Mouse (Mus musculus): ENCODE results near the gene Pomc. TPM values are rescaled to one million over a fixed set of nuclear protein-coding genes. Genes with fewer than 3 reads are reported as not detected.

Pomc gene
- 1.6 and 2.4 TPM in 2 replicates for polyA plus RNA-seq (2015; fragmentation: Nextera tagmentation; extraction: Ambion mirVana)

- no peaks in the 10 kb centered on the region for H3K9me3 ChIP-seq (replicated peaks; ENCODE audit: control insufficient read depth, low read length)
- no peak within 1 kb of the TSS for H3K4me2 ChIP-seq (ENCODE audit: low read depth, low read length)
- 23% methylated on average over 22 of the region's 22 CpGs for WGBS
- H3K27me3 ChIP-seq (ENCODE audit: control insufficient read depth, insufficient read depth, low read length), result peaks cover 10% of the 10 kb centered on the region
- H3K4me1 ChIP-seq (ENCODE audit: control insufficient read depth, insufficient read depth, low read length), result no peaks in the 10 kb centered on the region
- no peak within 1 kb of the TSS for H3K9ac ChIP-seq (ENCODE audit: low read length)
- H3K36me3 ChIP-seq (ENCODE audit: control insufficient read depth, insufficient read depth, low read length), result no peaks in the 10 kb centered on the region
- no peak within 1 kb of the TSS for H3K27ac ChIP-seq (ENCODE audit: low read length)
- no peak for ATAC-seq (ENCODE audit: insufficient read depth, low FRiP score)
- no peak within 1 kb of the TSS for H3K4me3 ChIP-seq (replicated peaks; ENCODE audit: low read length)
Observed at GRCm38 (mm10) chr12:3954651-3955050, at the start of gene Pomc. Pomc (plus strand) TSS chr12:3954951.

GRCm38 (mm10) chr12:3905436-3905835 lies 49.3 kb upstream of the Pomc start:
- Histone ChIP-seq H3K9me3 (replicated peaks; ENCODE audit: control insufficient read depth, low read length) (no peaks in the 10 kb centered on the region), H3K27ac (ENCODE audit: low read length) (no peak overlapping the region), H3K4me1 (ENCODE audit: control insufficient read depth, insufficient read depth, low read length) (no peaks in the 10 kb centered on the region), H3K27me3 (ENCODE audit: control insufficient read depth, insufficient read depth, low read length) (no peaks in the 10 kb centered on the region), H3K4me2 (ENCODE audit: low read depth, low read length) (no peak overlapping the region), H3K4me3 (replicated peaks; ENCODE audit: low read length) (no peak overlapping the region), H3K9ac (ENCODE audit: low read length) (no peak overlapping the region), H3K36me3 (ENCODE audit: control insufficient read depth, insufficient read depth, low read length) (peaks cover 44% of the 10 kb centered on the region)
- no peak for ATAC-seq (ENCODE audit: insufficient read depth, low FRiP score)
- WGBS, result 93% methylated on average over 9 of the region's 9 CpGs

GRCm38 (mm10) chr12:3906308-3906707 lies 48.4 kb upstream of the Pomc start:
- no peak overlapping the region for H3K4me3 ChIP-seq (replicated peaks; ENCODE audit: low read length)
- H3K4me1 ChIP-seq (ENCODE audit: control insufficient read depth, insufficient read depth, low read length), result no peaks in the 10 kb centered on the region
- H3K36me3 ChIP-seq (ENCODE audit: control insufficient read depth, insufficient read depth, low read length), result peaks cover 42% of the 10 kb centered on the region
- ATAC-seq (ENCODE audit: insufficient read depth, low FRiP score), result no peak
- H3K4me2 ChIP-seq (ENCODE audit: low read depth, low read length), result no peak overlapping the region
- no peak overlapping the region for H3K27ac ChIP-seq (ENCODE audit: low read length)
- no peak overlapping the region for H3K9ac ChIP-seq (ENCODE audit: low read length)
- H3K9me3 ChIP-seq (replicated peaks; ENCODE audit: control insufficient read depth, low read length), result no peaks in the 10 kb centered on the region
- no peaks in the 10 kb centered on the region for H3K27me3 ChIP-seq (ENCODE audit: control insufficient read depth, insufficient read depth, low read length)

- Histone ChIP-seq H3K27ac (ENCODE audit: low read length) (no peak overlapping the region), H3K36me3 (ENCODE audit: control insufficient read depth, insufficient read depth, low read length) (peaks cover 35% of the 10 kb centered on the region), H3K9ac (ENCODE audit: low read length) (no peak overlapping the region), H3K4me2 (ENCODE audit: low read depth, low read length) (no peak overlapping the region), H3K9me3 (replicated peaks; ENCODE audit: control insufficient read depth, low read length) (no peaks in the 10 kb centered on the region), H3K27me3 (ENCODE audit: control insufficient read depth, insufficient read depth, low read length) (no peaks in the 10 kb centered on the region), H3K4me3 (replicated peaks; ENCODE audit: low read length) (no peak overlapping the region), H3K4me1 (ENCODE audit: control insufficient read depth, insufficient read depth, low read length) (no peaks in the 10 kb centered on the region)
- no peak for ATAC-seq (ENCODE audit: insufficient read depth, low FRiP score)
- 82% methylated on average over 4 of the region's 4 CpGs for whole genome bisulfite sequencing
Observed at GRCm38 (mm10) chr12:3907008-3907407, 47.7 kb upstream of the Pomc start.

GRCm38 (mm10) chr12:3907418-3907817 lies 47.3 kb upstream of the Pomc start:
- H3K9me3 ChIP-seq (replicated peaks; ENCODE audit: control insufficient read depth, low read length), result no peaks in the 10 kb centered on the region
- no peaks in the 10 kb centered on the region for H3K27me3 ChIP-seq (ENCODE audit: control insufficient read depth, insufficient read depth, low read length)
- H3K4me1 ChIP-seq (ENCODE audit: control insufficient read depth, insufficient read depth, low read length), result no peaks in the 10 kb centered on the region
- no peak overlapping the region for H3K9ac ChIP-seq (ENCODE audit: low read length)
- no peak overlapping the region for H3K27ac ChIP-seq (ENCODE audit: low read length)
- 80% methylated on average over 13 of the region's 13 CpGs for WGBS
- H3K4me3 ChIP-seq (replicated peaks; ENCODE audit: low read length), result no peak overlapping the region
- peaks cover 30% of the 10 kb centered on the region for H3K36me3 ChIP-seq (ENCODE audit: control insufficient read depth, insufficient read depth, low read length)
- H3K4me2 ChIP-seq (ENCODE audit: low read depth, low read length), result no peak overlapping the region
- ATAC-seq (ENCODE audit: insufficient read depth, low FRiP score), result no peak

- Histone ChIP-seq H3K27ac (ENCODE audit: low read length) (no peak overlapping the region), H3K4me3 (replicated peaks; ENCODE audit: low read length) (no peak overlapping the region), H3K9me3 (replicated peaks; ENCODE audit: control insufficient read depth, low read length) (no peaks in the 10 kb centered on the region), H3K27me3 (ENCODE audit: control insufficient read depth, insufficient read depth, low read length) (no peaks in the 10 kb centered on the region), H3K9ac (ENCODE audit: low read length) (no peak overlapping the region), H3K36me3 (ENCODE audit: control insufficient read depth, insufficient read depth, low read length) (peaks cover 17% of the 10 kb centered on the region), H3K4me2 (ENCODE audit: low read depth, low read length) (no peak overlapping the region), H3K4me1 (ENCODE audit: control insufficient read depth, insufficient read depth, low read length) (no peaks in the 10 kb centered on the region)
- 66% methylated on average over 10 of the region's 10 CpGs for WGBS
- ATAC-seq (ENCODE audit: insufficient read depth, low FRiP score), result 0 out of 2 replicates have a peak, but pooled peaks have one; percentile 30
Observed at GRCm38 (mm10) chr12:3910466-3911093, 44.2 kb upstream of the Pomc start.

GRCm38 (mm10) chr12:3911831-3912348 lies 42.9 kb upstream of the Pomc start:
- WGBS, result 86% methylated on average over 7 of the region's 7 CpGs
- no peak overlapping the region for H3K9ac ChIP-seq (ENCODE audit: low read length)
- no peak for ATAC-seq (ENCODE audit: insufficient read depth, low FRiP score)
- H3K36me3 ChIP-seq (ENCODE audit: control insufficient read depth, insufficient read depth, low read length), result peaks cover 9% of the 10 kb centered on the region; the same call in 1 of the 2 replicates
- H3K4me2 ChIP-seq (ENCODE audit: low read depth, low read length), result no peak overlapping the region
- H3K4me3 ChIP-seq (replicated peaks; ENCODE audit: low read length), result no peak overlapping the region
- H3K9me3 ChIP-seq (replicated peaks; ENCODE audit: control insufficient read depth, low read length), result no peaks in the 10 kb centered on the region
- no peak overlapping the region for H3K27ac ChIP-seq (ENCODE audit: low read length)
- H3K4me1 ChIP-seq (ENCODE audit: control insufficient read depth, insufficient read depth, low read length), result no peaks in the 10 kb centered on the region
- no peaks in the 10 kb centered on the region for H3K27me3 ChIP-seq (ENCODE audit: control insufficient read depth, insufficient read depth, low read length)

GRCm38 (mm10) chr12:3915852-3916251 lies 38.9 kb upstream of the Pomc start:
- Histone ChIP-seq H3K4me3 (replicated peaks; ENCODE audit: low read length) (no peak overlapping the region), H3K27ac (ENCODE audit: low read length) (no peak overlapping the region), H3K27me3 (ENCODE audit: control insufficient read depth, insufficient read depth, low read length) (no peaks in the 10 kb centered on the region), H3K9ac (ENCODE audit: low read length) (no peak overlapping the region), H3K4me1 (ENCODE audit: control insufficient read depth, insufficient read depth, low read length) (peaks cover 6% of the 10 kb centered on the region), H3K4me2 (ENCODE audit: low read depth, low read length) (no peak overlapping the region), H3K36me3 (ENCODE audit: control insufficient read depth, insufficient read depth, low read length) (no peaks in the 10 kb centered on the region), H3K9me3 (replicated peaks; ENCODE audit: control insufficient read depth, low read length) (no peaks in the 10 kb centered on the region)
- 77% methylated on average over 3 of the region's 3 CpGs for WGBS
- no peak for ATAC-seq (ENCODE audit: insufficient read depth, low FRiP score)

GRCm38 (mm10) chr12:3917668-3918341 lies 36.9 kb upstream of the Pomc start:
- peaks cover 6% of the 10 kb centered on the region for H3K4me1 ChIP-seq (ENCODE audit: control insufficient read depth, insufficient read depth, low read length)
- H3K9me3 ChIP-seq (replicated peaks; ENCODE audit: control insufficient read depth, low read length), result no peaks in the 10 kb centered on the region
- H3K4me2 ChIP-seq (ENCODE audit: low read depth, low read length), result no peak overlapping the region
- WGBS, result 22% methylated on average over 14 of the region's 14 CpGs
- no peak overlapping the region for H3K4me3 ChIP-seq (replicated peaks; ENCODE audit: low read length)
- H3K9ac ChIP-seq (ENCODE audit: low read length), result no peak overlapping the region
- no peaks in the 10 kb centered on the region for H3K27me3 ChIP-seq (ENCODE audit: control insufficient read depth, insufficient read depth, low read length)
- no peak for ATAC-seq (ENCODE audit: insufficient read depth, low FRiP score)
- H3K36me3 ChIP-seq (ENCODE audit: control insufficient read depth, insufficient read depth, low read length), result no peaks in the 10 kb centered on the region
- H3K27ac ChIP-seq (ENCODE audit: low read length), result no peak overlapping the region
